Mouse (Mus musculus): ENCODE results near the gene Zfp579.

DNA sequence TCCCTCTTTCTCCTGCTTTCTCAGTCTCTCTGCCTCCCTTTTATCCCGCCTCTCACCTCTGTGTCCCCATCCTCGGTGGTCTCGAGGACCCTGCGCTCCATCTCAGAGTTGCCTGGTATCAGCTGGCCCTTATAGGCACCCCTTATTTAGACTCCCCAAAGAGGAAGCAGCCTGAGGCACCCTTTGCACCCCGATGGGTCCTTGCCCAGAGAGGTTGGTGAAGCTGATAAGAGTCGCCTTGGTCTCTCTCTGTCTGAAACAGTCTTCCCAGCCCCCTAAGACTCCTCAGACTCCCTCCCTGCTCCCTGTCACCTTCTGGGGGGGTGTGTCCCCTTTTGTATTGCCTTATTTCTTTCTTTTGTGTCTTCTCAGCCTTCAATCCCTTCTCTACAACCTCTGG, 24.9 kb downstream of the Zfp579 start, which contains the start of gene Sbk3:
- TF ChIP-seq CTCF (IDR thresholded peaks at IDR 0.05) (no peak), EP300 (IDR thresholded peaks at IDR 0.05; ENCODE audit: insufficient read depth, low read depth, low read length) (no peak), POLR2A (IDR thresholded peaks at IDR 0.05; ENCODE audit: insufficient read depth, low read depth, low read length) (no peak)
